Mouse (Mus musculus) midbrain, postnatal 0 days (tissue): Measurements from ENCODE around the gene Impdh1. TPM values are rescaled to one million over a fixed set of nuclear protein-coding genes. Genes with fewer than 3 reads are reported as not detected.

Experiments
- ATAC-seq: fragments of 200-750 bp; cut with Nextera tagmentation; 2 replicates; pipeline ENCODE4 v1.8.0; 2017; ENCODE audit warnings: moderate number of reproducible peaks, mild to moderate bottlenecking, moderate TSS enrichment, moderate library complexity; ENCODE audit not compliant: low FRiP score
- DNase-seq: peaks from one replicate; pipeline ENCODE4 v3.0.0-alpha.2; 2015; ENCODE audit warnings: low spot score
- H3K27ac ChIP-seq: fragments of 300-500 bp; sonication (generic); 2 replicates; pipeline ENCODE4 v1.5.1; 2014; ENCODE audit warnings: low read depth, mild to moderate bottlenecking, low read length, mixed read lengths
- H3K27me3 ChIP-seq: fragments of 300-500 bp; sonication (generic); 2 replicates; pipeline ENCODE4 v1.6.1; 2014; ENCODE audit warnings: low read length, control low read depth, mixed read lengths; ENCODE audit not compliant: insufficient read depth
- H3K36me3 ChIP-seq: fragments of 300-500 bp; sonication (generic); 2 replicates; pipeline ENCODE4 v1.6.1; 2014; ENCODE audit warnings: low read length, control low read depth, mixed read lengths; ENCODE audit not compliant: insufficient read depth
- H3K4me1 ChIP-seq: fragments of 300-500 bp; sonication (generic); 2 replicates; pipeline ENCODE4 v1.6.1; 2014; ENCODE audit warnings: mild to moderate bottlenecking, control low read depth, antibody characterized with exemption, low read length, mixed read lengths; ENCODE audit not compliant: insufficient read depth
- H3K4me2 ChIP-seq: fragments of 300-500 bp; sonication (generic); 2 replicates; pipeline ENCODE4 v1.6.1; 2014; ENCODE audit warnings: low read depth, mild to moderate bottlenecking, low read length, mixed read lengths; ENCODE audit not compliant: poor library complexity, severe bottlenecking
- H3K4me3 ChIP-seq: fragments of 300-500 bp; sonication (generic); 2 replicates; pipeline ENCODE4 v1.5.1; 2014; ENCODE audit warnings: low read depth, mild to moderate bottlenecking, low read length, moderate library complexity
- H3K9ac ChIP-seq: fragments of 300-500 bp; sonication (generic); replicated peaks from 2 replicates; pipeline ENCODE4 v1.6.1; 2014; ENCODE audit warnings: mild to moderate bottlenecking, low read length, moderate library complexity, mixed read lengths; ENCODE audit not compliant: poor library complexity, severe bottlenecking
- H3K9me3 ChIP-seq: fragments of 300-500 bp; sonication (generic); 2 replicates; pipeline ENCODE4 v1.6.1; 2016; ENCODE audit warnings: low read length, control low read depth
- CTCF ChIP-seq: IDR thresholded peaks from 2 replicates; pipeline ENCODE4 v1.5.1; 2016; ENCODE audit warnings: antibody characterized with exemption, mild to moderate bottlenecking
- WGBS: fragments of 180-500 bp; shearing (Covaris S2); extraction: QIAGEN DNeasy Blood & Tissue Kit; methylation state at CpG from one replicate; pipeline ENCODE4 v1.1.7; 2014; 5-methylcytosine and 5-hydroxymethylcytosine counted together
- polyA plus RNA-seq: library from polyadenylated mRNA; unstranded; fragments of >200 nt; fragmentation: Nextera tagmentation; extraction: Ambion mirVana; gene quantifications from 2 replicates; pipeline ENCODE4 v1.2.1, GENCODE M21; 2015
- total RNA-seq: library from RNA; depleted of rRNA; stranded (reverse); fragments of >200 nt; gene quantifications from 2 replicates; pipeline ENCODE4 v1.2.3, GENCODE M21; 2014

The Impdh1 gene
- total and polyA plus RNA-seq, 2 experiments from 2014 or later, result 37.5 to 62.1 TPM

GRCm38 (mm10) chr6:29179843-29180242, 36.3 kb downstream of the Impdh1 start:
- no peak; the same call in 1 of the 2 replicates for TF ChIP-seq CTCF
- H3K27ac ChIP-seq, result peak overlapping the region; percentile 91
- H3K9me3 ChIP-seq, result no peaks in the 10 kb centered on the region
- peak overlapping the region; percentile 73 for H3K4me3 ChIP-seq
- H3K36me3 ChIP-seq, result peaks cover 4% of the 10 kb centered on the region
- 53% methylated on average over 8 of the region's 8 CpGs for WGBS
- no peaks in the 10 kb centered on the region for H3K27me3 ChIP-seq
- no peak for ATAC-seq
- H3K4me1 ChIP-seq, result no peaks in the 10 kb centered on the region
- peak overlapping the region; percentile 78 for H3K4me2 ChIP-seq
- peak overlapping the region; percentile 90 for H3K9ac ChIP-seq
- DNase-seq, result no peak

- Histone ChIP-seq H3K27ac (peak within 1 kb of the TSS; percentile 91), H3K36me3 (peaks cover 4% of the 10 kb centered on the region), H3K9me3 (no peaks in the 10 kb centered on the region), H3K27me3 (no peaks in the 10 kb centered on the region), H3K4me3 (peak within 1 kb of the TSS; percentile 73), H3K9ac (peak within 1 kb of the TSS; percentile 90), H3K4me1 (no peaks in the 10 kb centered on the region), H3K4me2 (peak within 1 kb of the TSS; percentile 78)
- no peak for TF ChIP-seq CTCF
- WGBS, result 1% methylated on average over 70 of the region's 79 CpGs
- peak; percentile 82 for DNase-seq
- ATAC-seq, result peak; percentile 84
Observed at GRCm38 (mm10) chr6:29178888-29179658, 37.1 kb downstream of the Impdh1 start, which contains the start of gene Prrt4. Gene Prrt4, minus strand, starts transcription at chr6:29179584.

GRCm38 (mm10) chr6:29177901-29178879, 38.0 kb downstream of the Impdh1 start:
- Histone ChIP-seq H3K27me3 (0 out of 2 replicates have a peak, but pooled peaks cover 3% of the 10 kb centered on the region), H3K9me3 (no peaks in the 10 kb centered on the region), H3K4me1 (no peaks in the 10 kb centered on the region), H3K4me2 (peak overlapping the region; percentile 78), H3K36me3 (peaks cover 4% of the 10 kb centered on the region), H3K9ac (peak overlapping the region; percentile 90), H3K4me3 (peak overlapping the region; percentile 73), H3K27ac (peak overlapping the region; percentile 91)
- no peak for DNase-seq
- WGBS, result 16% methylated on average over 17 of the region's 17 CpGs
- peak; percentile 70 for ATAC-seq
- TF ChIP-seq CTCF, result peak; percentile 52

- no peaks in the 10 kb centered on the region for H3K9me3 ChIP-seq
- no peak for DNase-seq
- TF ChIP-seq CTCF, result no peak
- 72% methylated on average over 3 of the region's 3 CpGs for WGBS
- no peak overlapping the region for H3K27ac ChIP-seq
- H3K4me3 ChIP-seq, result no peak overlapping the region
- no peak overlapping the region for H3K4me2 ChIP-seq
- H3K4me1 ChIP-seq, result 0 out of 2 replicates have a peak, but pooled peaks cover 5% of the 10 kb centered on the region
- peaks cover 14% of the 10 kb centered on the region for H3K27me3 ChIP-seq
- H3K9ac ChIP-seq, result no peak overlapping the region
- H3K36me3 ChIP-seq, result peaks cover 12% of the 10 kb centered on the region
- ATAC-seq, result no peak
Observed at GRCm38 (mm10) chr6:29175113-29175512, 41.1 kb downstream of the Impdh1 start.

- no peak overlapping the region for H3K27ac ChIP-seq
- H3K4me2 ChIP-seq, result no peak overlapping the region
- no peaks in the 10 kb centered on the region for H3K9me3 ChIP-seq
- no peak overlapping the region for H3K4me3 ChIP-seq
- TF ChIP-seq CTCF, result no peak
- peaks cover 12% of the 10 kb centered on the region for H3K36me3 ChIP-seq
- 0 out of 2 replicates have a peak, but pooled peaks cover 5% of the 10 kb centered on the region for H3K4me1 ChIP-seq
- peaks cover 18% of the 10 kb centered on the region for H3K27me3 ChIP-seq
- DNase-seq, result no peak
- H3K9ac ChIP-seq, result no peak overlapping the region
- no peak for ATAC-seq
- WGBS, result 15% methylated on average over 7 of the region's 7 CpGs
Observed at GRCm38 (mm10) chr6:29174368-29174767, 41.8 kb downstream of the Impdh1 start.
